Mouse (Mus musculus): Measurements from ENCODE around the gene Olfr38.

The Olfr38 gene

GRCm38 (mm10) chr6:42756104-42756503 is at the start of gene Olfr38:
Olfr38 (plus strand) TSS chr6:42756404.
- DNase-seq (ENCODE audit: low read depth, low spot score), result no peak

GRCm38 (mm10) chr6:42709291-42710211 is 46.7 kb upstream of the Olfr38 start, which contains the start of gene Tcaf1:
Tcaf1 (minus strand) TSS chr6:42710088.
- peak; percentile 72 for DNase-seq (ENCODE audit: low read depth, low spot score)

GRCm38 (mm10) chr6:42714668-42715067 is 41.5 kb upstream of the Olfr38 start:
- no peak for DNase-seq (ENCODE audit: low read depth, low spot score)

GRCm38 (mm10) chr6:42717973-42718372 is 38.2 kb upstream of the Olfr38 start:
- no peak for DNase-seq (ENCODE audit: low read depth, low spot score)

GRCm38 (mm10) chr6:42739071-42739470 is 17.1 kb upstream of the Olfr38 start, which contains the start of gene Olfr453:
Olfr453 (plus strand) TSS chr6:42739371.
- DNase-seq (ENCODE audit: low read depth, low spot score), result no peak

GRCm38 (mm10) chr6:42742303-42742702 is 13.9 kb upstream of the Olfr38 start:
- no peak for DNase-seq (ENCODE audit: low read depth, low spot score)

- DNase-seq (ENCODE audit: low read depth, low spot score), result no peak
Observed at GRCm38 (mm10) chr6:42747846-42748245, 8.4 kb upstream of the Olfr38 start.

GRCm38 (mm10) chr6:42777066-42777465 is 20.9 kb downstream of the Olfr38 start:
- DNase-seq (ENCODE audit: low read depth, low spot score), result no peak

- DNase-seq (ENCODE audit: low read depth, low spot score), result no peak
Observed at GRCm38 (mm10) chr6:42784793-42785192, 28.6 kb downstream of the Olfr38 start, which contains the start of gene Olfr452. Olfr452 (plus strand) TSS chr6:42785093.

- DNase-seq (ENCODE audit: low read depth, low spot score), result peak; percentile 8
Observed at GRCm38 (mm10) chr6:42790247-42790948, 34.2 kb downstream of the Olfr38 start.

GRCm38 (mm10) chr6:42790949-42791556 is 34.8 kb downstream of the Olfr38 start:
- DNase-seq (ENCODE audit: low read depth, low spot score), result peak; percentile 9

GRCm38 (mm10) chr6:42794982-42795381 is 38.8 kb downstream of the Olfr38 start:
- DNase-seq (ENCODE audit: low read depth, low spot score), result no peak

- DNase-seq (ENCODE audit: low read depth, low spot score), result no peak
Observed at GRCm38 (mm10) chr6:42811639-42812038, 55.4 kb downstream of the Olfr38 start, which contains the start of gene Olfr450. Olfr450 (plus strand) TSS chr6:42811939.

All from R1 (cell line).